Mouse (Mus musculus): ENCODE measurements at regions not wholly inside any gene's neighbourhood (a gene's known extent, or its start where the extent isn't known, plus 50 kb on each side); places are given as distances from the start of the nearest gene placed in this dataset.

DNA sequence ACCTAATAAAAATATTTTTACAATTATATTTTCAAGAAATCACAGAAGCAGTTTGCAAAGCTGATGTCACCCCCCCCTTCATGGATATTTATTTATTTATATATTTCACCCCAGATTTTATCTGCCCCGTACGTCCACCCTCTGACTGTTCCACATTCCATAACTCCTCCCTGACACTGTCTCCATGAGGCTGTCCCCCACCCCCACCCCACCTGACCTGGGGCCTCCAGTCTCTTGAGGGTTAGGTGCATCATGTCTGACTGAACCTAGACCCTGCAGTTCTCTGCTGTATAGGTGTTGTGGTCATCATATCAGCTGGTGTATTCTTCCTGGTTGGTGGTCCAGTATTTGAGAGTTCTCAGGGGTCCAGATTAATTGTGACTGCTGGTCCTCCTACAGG lies 1083.9 kb upstream of the Cadm2 start:
- no peak overlapping the region for H3K4me3 ChIP-seq (ENCODE audit: control insufficient read depth in 1 of 2, insufficient read depth in 1 of 2, low read depth in 2 of 2, low read length in 2 of 2)
- H3K36me3 ChIP-seq (ENCODE audit: control insufficient read depth in 1 of 2, insufficient read depth in 2 of 2, low read length in 2 of 2): no peaks in the 10 kb centered on the region
- no peak overlapping the region for H3K27ac ChIP-seq (ENCODE audit: control insufficient read depth, low read depth, low read length)
- H3K79me2 ChIP-seq (ENCODE audit: control insufficient read depth, insufficient read depth, low read length, poor library complexity): no peaks in the 10 kb centered on the region
- no peaks in the 10 kb centered on the region for H3K27me3 ChIP-seq (ENCODE audit: control insufficient read depth in 1 of 2, insufficient read depth in 2 of 2, low read length in 2 of 2)
- no peak overlapping the region for H3K9ac ChIP-seq (ENCODE audit: control insufficient read depth, low read depth, low read length, poor library complexity, severe bottlenecking)
- no peaks in the 10 kb centered on the region for H3K9me3 ChIP-seq (replicated peaks; ENCODE audit: insufficient read depth, low read length)
- H3K4me1 ChIP-seq (ENCODE audit: control insufficient read depth in 1 of 2, insufficient read depth in 2 of 2, low read length in 2 of 2): no peaks in the 10 kb centered on the region
- TF ChIP-seq MAFK (IDR thresholded peaks at IDR 0.05; ENCODE audit: borderline replicate concordance, low read depth, low read length): no peak
- no peak for TF ChIP-seq SIN3A (IDR thresholded peaks at IDR 0.05; ENCODE audit: low read length)
- no peak for TF ChIP-seq ZMIZ1 (IDR thresholded peaks at IDR 0.05; ENCODE audit: low read depth, low read length)
- TF ChIP-seq NELFE (IDR thresholded peaks at IDR 0.05; ENCODE audit: low read depth, low read length): no peak
- no peak for DNase-seq (ENCODE audit: low read depth, low spot score)

DNA sequence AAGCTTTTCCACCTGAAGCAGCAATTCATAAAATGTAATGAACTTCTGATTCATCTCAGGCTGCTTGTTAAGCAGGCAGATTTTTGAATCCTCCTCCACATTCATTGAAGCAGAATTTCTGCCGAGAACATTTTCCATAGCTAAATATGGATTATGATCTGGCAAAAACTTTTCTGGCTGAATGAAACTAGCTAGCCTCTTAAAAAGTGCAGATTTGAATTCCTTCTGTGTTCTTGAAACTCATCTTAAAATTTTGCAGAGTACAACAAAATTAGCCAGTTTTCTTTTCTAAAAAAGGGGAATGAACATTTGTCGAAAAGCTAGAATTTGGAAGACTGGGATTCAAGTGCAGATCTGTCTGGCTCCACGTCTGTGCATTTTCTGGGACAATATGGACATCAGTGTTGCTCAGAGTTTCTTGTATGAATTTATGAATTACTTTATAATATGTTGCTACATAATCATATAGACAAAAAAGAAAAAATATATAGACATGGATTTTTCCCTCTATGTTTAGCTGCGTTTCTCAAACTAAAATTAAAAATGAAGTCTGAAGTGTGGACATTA lies 1046.3 kb upstream of the Cadm2 start:
- DNase-seq (ENCODE audit: low read depth, low spot score): no peak
- Histone ChIP-seq H3K9ac (ENCODE audit: control insufficient read depth, low read depth, low read length, poor library complexity, severe bottlenecking) (no peak overlapping the region), H3K27me3 (ENCODE audit: control insufficient read depth in 1 of 2, insufficient read depth in 2 of 2, low read length in 2 of 2) (no peaks in the 10 kb centered on the region), H3K9me3 (replicated peaks; ENCODE audit: insufficient read depth, low read length) (no peaks in the 10 kb centered on the region), H3K79me2 (ENCODE audit: control insufficient read depth, insufficient read depth, low read length, poor library complexity) (no peaks in the 10 kb centered on the region), H3K4me3 (ENCODE audit: control insufficient read depth in 1 of 2, insufficient read depth in 1 of 2, low read depth in 2 of 2, low read length in 2 of 2) (no peak overlapping the region), H3K36me3 (ENCODE audit: control insufficient read depth in 1 of 2, insufficient read depth in 2 of 2, low read length in 2 of 2) (no peaks in the 10 kb centered on the region), H3K4me1 (ENCODE audit: control insufficient read depth in 1 of 2, insufficient read depth in 2 of 2, low read length in 2 of 2) (no peaks in the 10 kb centered on the region), H3K27ac (ENCODE audit: control insufficient read depth, low read depth, low read length) (no peak overlapping the region)
- no peak for TF ChIP-seq EP300 (IDR thresholded peaks at IDR 0.05; ENCODE audit: low read depth in 1 of 2, low read length in 2 of 2)
- no peak for TF ChIP-seq TCF12 (IDR thresholded peaks at IDR 0.05; ENCODE audit: low read depth, low read length)
- TF ChIP-seq ZKSCAN1 (IDR thresholded peaks at IDR 0.05; ENCODE audit: low read depth, low read length): no peak
- TF ChIP-seq ZMIZ1 (IDR thresholded peaks at IDR 0.05; ENCODE audit: low read depth, low read length): no peak
- TF ChIP-seq GATA1 (IDR thresholded peaks at IDR 0.05; ENCODE audit: low read depth, low read length): no peak
- no peak for TF ChIP-seq MAX (IDR thresholded peaks at IDR 0.05; ENCODE audit: low read length)
- no peak for TF ChIP-seq HCFC1 (IDR thresholded peaks at IDR 0.05; ENCODE audit: low read depth, low read length)
- TF ChIP-seq USF1 (IDR thresholded peaks at IDR 0.05; ENCODE audit: low read depth, low read length): no peak
- no peak for TF ChIP-seq ZNF384 (IDR thresholded peaks at IDR 0.05; ENCODE audit: low read depth, low read length)
- no peak for TF ChIP-seq UBTF (IDR thresholded peaks at IDR 0.05; ENCODE audit: borderline replicate concordance, insufficient read depth, low read depth, low read length)
- no peak for TF ChIP-seq ZC3H11A (IDR thresholded peaks at IDR 0.05; ENCODE audit: low read depth, low read length)
- TF ChIP-seq MXI1 (IDR thresholded peaks at IDR 0.05; ENCODE audit: low read depth, low read length): no peak
- no peak for TF ChIP-seq CHD2 (IDR thresholded peaks at IDR 0.05; ENCODE audit: low read length)

All from MEL (cell line).